Mouse (Mus musculus) heart, adult 10 weeks (tissue): ENCODE measurements around the gene Xab2. TPM values are rescaled to one million over a fixed set of nuclear protein-coding genes. Genes with fewer than 3 reads are reported as not detected.

ENCODE experiments used
- polyA plus RNA-seq: library from polyadenylated mRNA; stranded (reverse); fragments of 350-450 nt; fragmentation: Illumina TruSeq; extraction: RNeasy Lipid Tissue Mini Kit (QIAGEN cat#74804); gene quantifications from one replicate; pipeline ENCODE4 v1.2.3, GENCODE M21; 2014; ENCODE audit warnings: low read depth, low replicate concordance

The Xab2 gene
- polyA plus RNA-seq: 16.1 TPM

DNA sequence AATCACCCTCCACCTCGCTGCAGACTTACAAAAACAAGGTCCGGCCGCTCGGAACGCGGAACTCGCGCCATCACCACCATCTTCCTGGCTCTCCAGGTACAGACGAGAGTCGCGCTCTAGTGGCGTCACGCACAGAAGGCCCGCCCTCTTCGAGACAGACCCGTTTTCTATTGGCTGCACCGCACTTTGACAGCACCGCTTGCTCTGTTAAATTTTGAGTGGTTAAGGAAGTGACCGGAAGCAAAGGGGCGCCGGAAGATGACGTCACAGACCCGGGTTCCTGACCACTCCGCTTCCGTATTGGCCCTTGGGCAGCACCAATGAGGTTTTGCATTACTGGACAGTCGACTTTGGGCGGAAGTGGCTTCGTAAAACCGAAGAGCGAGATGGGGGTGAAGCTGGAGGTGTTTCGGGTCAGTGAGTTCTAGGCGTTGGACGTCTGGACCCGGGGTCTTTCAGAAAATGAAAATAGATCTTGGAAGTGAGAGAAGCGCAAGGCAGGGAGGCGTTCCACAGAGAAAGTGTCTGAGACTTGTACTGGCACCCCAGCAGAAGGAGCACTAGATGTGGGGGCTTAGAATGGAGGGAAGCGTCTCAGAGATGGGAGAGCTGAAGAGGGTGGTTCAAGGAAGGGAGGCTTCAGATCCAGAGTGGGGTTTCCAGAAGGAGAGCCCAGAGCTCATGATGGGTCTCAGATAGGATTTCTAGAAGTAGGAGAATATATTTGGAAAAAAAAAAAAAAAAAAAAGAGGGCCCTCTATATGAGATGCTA is at the start of gene Xab2, which contains the start of gene Pet100:
TSS of gene Xab2 (minus strand) at position 118 of the 772 bp plus-strand sequence.
TSS of gene Pet100 (plus strand) at position 350 of the 772 bp plus-strand sequence.

DNA sequence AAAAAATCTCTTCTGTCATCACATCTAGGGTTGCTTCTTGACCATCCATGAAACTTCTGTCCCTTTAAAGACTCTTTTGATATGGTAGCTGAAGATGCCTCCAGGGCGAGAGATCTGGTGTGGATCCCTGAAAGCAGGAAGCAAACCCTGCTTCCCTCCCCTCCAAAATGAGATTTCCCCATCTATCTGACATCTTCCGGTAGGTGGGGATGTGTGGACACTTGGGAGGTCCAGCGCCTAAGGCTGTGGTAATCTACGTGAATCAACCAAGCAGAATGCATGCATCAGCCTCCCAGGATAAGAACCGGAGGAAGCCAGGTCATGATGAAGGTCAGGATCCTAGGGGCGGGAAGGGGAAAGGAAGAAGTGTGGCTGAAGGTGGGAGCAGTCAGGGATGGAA is 44.4 kb upstream of the Xab2 start, which contains the start of gene Mcemp1:
TSS of gene Mcemp1 (plus strand) at position 248 of the 400 bp plus-strand sequence.

DNA sequence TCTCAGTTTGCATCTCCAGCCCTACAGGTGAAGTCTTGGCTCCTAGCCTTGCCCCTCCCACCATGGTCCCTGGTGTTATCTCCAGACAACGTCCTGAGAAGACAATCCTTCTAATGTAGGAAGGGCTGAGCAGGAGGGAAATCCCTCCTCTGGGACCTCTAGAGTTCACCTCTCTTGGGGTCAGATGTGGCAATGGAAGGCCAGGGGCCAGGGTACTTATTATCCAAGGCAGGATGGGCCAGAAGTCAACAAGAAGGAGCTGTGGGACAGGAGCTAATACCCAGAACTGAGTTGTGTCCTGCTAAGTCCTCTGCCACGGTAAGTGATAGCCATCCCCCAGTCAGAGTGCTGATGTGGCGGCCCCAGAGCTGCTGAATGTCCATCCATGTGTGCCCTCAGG is 34.4 kb upstream of the Xab2 start, which contains the start of gene Retn:
TSS of gene Retn (plus strand) at position 245 of the 400 bp plus-strand sequence.

DNA sequence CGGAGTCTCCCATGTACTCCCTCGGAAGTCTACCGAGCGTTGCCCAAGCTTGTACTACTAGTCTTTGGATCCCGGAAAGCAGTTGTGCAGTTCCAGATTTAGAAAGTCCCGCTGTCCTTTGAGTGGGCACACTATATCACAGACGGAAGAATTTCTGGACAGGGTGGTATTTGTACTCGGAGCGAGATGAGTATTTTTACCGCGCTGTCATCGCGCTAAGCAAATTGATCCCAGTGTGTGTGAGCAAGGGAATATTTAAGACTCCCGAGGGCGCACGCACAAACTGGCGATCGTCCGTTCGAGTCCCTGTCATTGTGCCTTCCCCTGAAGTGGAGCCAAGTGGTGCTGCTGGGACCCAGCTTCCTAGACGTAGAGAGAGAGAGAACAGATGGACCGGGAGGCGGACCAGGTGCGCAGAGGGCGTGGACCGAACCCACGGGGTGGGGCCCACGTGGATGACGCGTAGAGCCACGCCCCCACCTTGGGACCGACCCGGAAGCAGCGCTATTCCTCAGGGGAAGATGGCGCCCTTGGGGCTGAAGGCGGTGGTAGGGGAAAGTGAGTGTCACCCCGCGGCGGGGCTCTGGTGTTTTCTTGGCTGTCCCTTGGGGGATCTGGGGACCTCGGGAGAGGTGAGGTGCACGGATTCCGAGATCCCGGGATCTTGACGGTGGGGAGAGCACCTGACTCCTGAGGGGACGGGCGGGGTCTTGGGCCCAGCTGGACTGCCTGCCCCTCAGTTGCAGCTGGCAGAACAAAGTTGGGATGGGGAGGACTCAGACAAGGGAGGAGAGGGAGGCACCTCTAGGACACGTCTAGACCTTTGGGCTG is 9.7 kb upstream of the Xab2 start, which contains the start of gene Stxbp2:
TSS of gene Stxbp2 (plus strand) at position 309 of the 831 bp plus-strand sequence.

DNA sequence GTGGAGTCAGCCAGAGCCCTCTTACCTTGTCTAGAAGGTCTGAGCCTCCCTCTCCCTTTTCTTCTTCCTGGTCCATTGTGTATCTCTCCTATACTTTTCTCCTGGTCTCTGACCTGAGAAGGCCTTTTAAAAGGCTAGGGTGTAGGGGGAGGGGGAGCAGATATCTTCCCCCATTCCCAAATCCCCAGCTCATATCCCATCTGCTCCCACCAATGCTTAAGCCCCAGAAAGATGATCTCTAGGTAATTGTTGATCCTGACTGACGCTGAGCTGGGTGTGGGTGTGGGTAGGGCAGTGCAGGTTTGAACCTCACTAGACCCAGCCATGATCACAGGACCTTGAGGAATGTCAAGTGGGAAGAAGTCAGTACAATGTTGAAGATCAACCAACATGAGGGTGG is 4.3 kb upstream of the Xab2 start, which contains the start of gene Pcp2:
TSS of gene Pcp2 (minus strand) at position 101 of the 400 bp plus-strand sequence.

DNA sequence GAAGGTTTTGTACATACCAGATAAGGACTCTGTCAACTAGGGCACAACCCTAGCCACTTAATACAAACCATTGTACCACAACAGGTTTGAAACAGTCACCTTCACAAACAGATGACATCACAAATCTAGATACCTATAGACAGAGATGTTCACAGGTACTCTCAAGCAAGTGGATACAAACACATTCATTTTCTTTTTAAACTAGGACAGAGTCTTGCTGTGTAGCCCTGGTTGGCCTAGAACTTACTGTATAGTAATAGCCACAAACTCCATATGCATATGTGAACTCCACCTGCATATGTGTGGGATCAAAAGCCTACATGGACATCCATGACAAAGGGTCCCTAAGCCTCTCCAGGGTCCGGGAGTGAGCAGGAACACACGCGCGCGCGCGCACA is 34.1 kb downstream of the Xab2 start, which contains the start of gene Camsap3:
TSS of gene Camsap3 (plus strand) at position 301 of the 398 bp plus-strand sequence.

DNA sequence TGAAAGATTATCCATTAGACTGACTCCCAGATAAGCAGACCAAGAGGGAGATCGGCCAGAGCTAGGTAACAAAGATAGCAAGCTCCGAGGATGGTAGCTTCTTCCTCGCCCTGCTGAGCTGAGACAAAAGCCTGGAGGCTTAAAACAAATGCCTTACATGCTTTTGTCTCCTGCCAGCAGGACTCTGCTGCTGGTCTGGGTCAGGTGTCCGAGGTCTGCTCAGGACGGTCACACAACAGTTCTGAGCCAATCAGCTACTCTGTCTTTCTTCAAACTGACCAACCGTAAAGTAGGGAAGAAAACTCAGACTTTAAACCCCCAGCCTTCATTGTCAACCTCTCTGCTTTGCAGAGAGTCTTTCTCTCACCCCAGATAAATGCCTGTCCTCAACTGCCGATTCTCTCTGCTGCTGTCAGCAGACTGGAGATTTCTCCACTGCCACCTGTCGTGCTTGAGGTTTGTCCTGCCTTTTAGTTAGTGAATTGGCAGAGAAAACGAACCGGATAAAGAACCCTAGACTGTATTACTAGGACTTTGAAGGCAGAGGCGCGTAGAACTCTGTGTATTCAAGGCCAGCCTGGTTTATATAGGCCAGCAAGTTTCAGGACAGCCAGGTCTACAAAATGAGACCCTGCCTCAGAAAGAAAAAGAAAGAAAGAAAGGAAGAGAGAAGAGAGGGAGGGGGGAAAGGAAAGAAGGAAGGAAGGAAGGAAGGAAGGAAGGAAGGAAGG is 53.3 kb downstream of the Xab2 start, which contains the start of gene C330021F23Rik:
TSS of gene C330021F23Rik (plus strand) at position 350 of the 731 bp plus-strand sequence.

Other genes starting within 250 kb of the Xab2 start
- 10.9 TPM for gene Arhgef18, start 228.3 kb downstream of the Xab2 start, polyA plus RNA-seq
- gene Pex11g, start 153.6 kb downstream of the Xab2 start, polyA plus RNA-seq: 3.0 TPM
- not detected for gene Tex45, start 150.5 kb downstream of the Xab2 start, polyA plus RNA-seq
- gene Zfp358, start 128.2 kb downstream of the Xab2 start, polyA plus RNA-seq: 28.6 TPM
- 39.1 TPM for gene Mcoln1, start 120.9 kb downstream of the Xab2 start, polyA plus RNA-seq
- 19.1 TPM for gene Pnpla6, start 105.9 kb downstream of the Xab2 start, polyA plus RNA-seq
- not detected for gene C330021F23Rik, start 53.3 kb downstream of the Xab2 start, polyA plus RNA-seq
- 1.6 TPM for gene Camsap3, start 34.0 kb downstream of the Xab2 start, polyA plus RNA-seq
- gene Pet100, start 232 bp upstream of the Xab2 start, polyA plus RNA-seq: 38.0 TPM
- not detected for gene Pcp2, start 4.2 kb upstream of the Xab2 start, polyA plus RNA-seq
- 9.3 TPM for gene Stxbp2, start 9.6 kb upstream of the Xab2 start, polyA plus RNA-seq
- gene Retn, start 34.5 kb upstream of the Xab2 start, polyA plus RNA-seq: 5.4 TPM
- not detected for gene Mcemp1, start 44.4 kb upstream of the Xab2 start, polyA plus RNA-seq
- gene Fcor, start 51.0 kb upstream of the Xab2 start, polyA plus RNA-seq: 5.2 TPM
- gene Trappc5, start 55.0 kb upstream of the Xab2 start, polyA plus RNA-seq: 24.2 TPM
- gene Fcer2a, start 72.9 kb upstream of the Xab2 start, polyA plus RNA-seq: 0.73 TPM
- 0.99 TPM for gene Clec4g, start 99.3 kb upstream of the Xab2 start, polyA plus RNA-seq
- gene Cd209a, start 127.7 kb upstream of the Xab2 start, polyA plus RNA-seq: 0.76 TPM
- not detected for gene Cd209e, start 233.0 kb upstream of the Xab2 start, polyA plus RNA-seq